Mouse (Mus musculus) macrophage (primary cell): ENCODE data around the gene Zswim8. TPM values are rescaled to one million over a fixed set of nuclear protein-coding genes. Genes with fewer than 3 reads are reported as not detected.
A peak's percentile ranks its signal among the peaks of the same experiment; 100 is the strongest.

Experiments
- H3K27ac ChIP-seq: fragments of 350-480 bp; formaldehyde crosslinking; 2 replicates; pipeline ENCODE4 v1.9.0; 2021
- H3K36me3 ChIP-seq: fragments of 350-480 bp; formaldehyde crosslinking; 2 replicates; pipeline ENCODE4 v1.9.0; 2021; ENCODE audit errors: inconsistent target
- H3K4me3 ChIP-seq: fragments of 350-480 bp; formaldehyde crosslinking; 2 replicates; pipeline ENCODE4 v1.9.0; 2021; ENCODE audit errors: inconsistent target
- H3K79me2 ChIP-seq: fragments of 350-480 bp; formaldehyde crosslinking; 2 replicates; pipeline ENCODE4 v1.9.0; 2021; ENCODE audit errors: inconsistent target
- WGBS: methylation state at CpG from one replicate; pipeline ENCODE4 v1.1.7; 2026; ENCODE audit warnings: inconsistent platforms; ENCODE audit not compliant: missing documents; 5-methylcytosine and 5-hydroxymethylcytosine counted together
- polyA plus RNA-seq: library from polyadenylated mRNA; stranded (reverse); fragments of 250-400 nt; gene quantifications from 3 replicates; pipeline ENCODE4 v1.2.4, GENCODE M21; 2018; ENCODE audit warnings: inconsistent platforms
- total RNA-seq, 78 experiments: library from RNA; depleted of rRNA; stranded (reverse); fragments of 250-400 nt; gene quantifications; 1 replicate in 9 of 78; 2 replicates in 24 of 78; 3 replicates in 43 of 78; 4 replicates in 2 of 78; pipeline ENCODE4 v1.2.4; 2018; ENCODE audit warnings: inconsistent platforms in 56 of 78

Zswim8 gene
- 100 to 1,000 TPM; 322 to 740 (median 494) TPM for total RNA-seq (2018; cell fraction: chromatin; rRNA removed)
- 10 to 100 TPM; 30.5 to 65.8 (median 44.9) TPM for total RNA-seq (2018; cell fraction: cytosol; rRNA removed)
- 100 to 1,000 TPM; 207 to 425 (median 288) TPM for total RNA-seq (2018; cell fraction: nucleus; rRNA removed)
- polyA plus RNA-seq: 38.2 to 53.2 TPM (median 47.0 TPM) in 3 replicates

DNA sequence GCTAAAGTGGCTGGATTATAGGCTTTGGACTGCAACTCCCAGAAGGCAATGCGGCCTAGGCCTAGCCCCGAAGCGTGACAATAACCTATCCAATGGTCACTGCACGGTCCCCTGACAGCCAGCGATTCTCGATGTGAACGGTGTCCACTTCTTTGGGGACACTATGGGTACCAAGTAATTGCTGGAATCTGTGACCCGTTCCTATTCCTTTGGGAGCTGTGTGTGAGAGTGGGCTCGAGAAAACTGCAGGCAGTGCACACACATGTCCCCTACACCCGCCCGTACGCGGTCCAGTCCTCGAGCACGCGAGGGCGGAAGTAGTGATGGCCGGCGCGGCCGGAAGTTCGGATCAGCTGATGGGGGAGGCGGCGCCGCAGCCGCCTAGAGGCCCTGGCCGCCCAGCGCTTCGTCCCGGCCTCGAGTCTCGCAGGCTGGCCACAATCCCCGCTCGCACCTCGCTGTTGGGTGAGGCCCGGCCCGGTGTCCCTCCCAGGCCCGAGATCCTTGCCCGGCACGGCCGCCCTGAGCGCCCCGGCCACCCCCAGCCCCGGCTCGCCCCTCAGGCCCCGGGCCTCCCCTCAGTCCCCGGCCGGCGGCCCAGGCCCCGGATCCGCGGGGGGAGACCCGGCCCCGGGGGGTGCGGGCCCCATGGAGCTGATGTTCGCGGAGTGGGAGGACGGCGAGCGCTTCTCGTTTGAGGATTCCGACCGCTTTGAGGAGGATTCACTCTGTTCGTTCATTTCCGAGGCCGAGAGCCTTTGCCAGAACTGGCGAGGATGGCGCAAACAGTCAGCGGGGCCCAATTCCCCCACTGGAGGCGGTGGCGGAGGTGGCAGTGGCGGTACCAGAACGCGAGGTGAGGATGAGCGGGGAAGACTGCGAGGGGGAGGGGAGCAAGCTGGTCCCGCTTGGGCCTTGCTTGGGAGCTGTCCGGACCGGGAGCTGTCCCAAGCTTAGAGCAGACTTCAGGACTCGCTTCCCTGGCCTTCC is at the start of gene Zswim8:
Gene Zswim8 (plus strand): TSS at position 352 of the 990 bp plus-strand sequence.
- peak within 1 kb of the TSS; percentile 77 for H3K4me3 ChIP-seq
- peaks cover 60% of the 10 kb centered on the region for H3K79me2 ChIP-seq
- peaks cover 21% of the 10 kb centered on the region for H3K36me3 ChIP-seq
- peak within 1 kb of the TSS; percentile 65 for H3K27ac ChIP-seq
- under 1% methylated on average over 62 of the region's 80 CpGs for WGBS

DNA sequence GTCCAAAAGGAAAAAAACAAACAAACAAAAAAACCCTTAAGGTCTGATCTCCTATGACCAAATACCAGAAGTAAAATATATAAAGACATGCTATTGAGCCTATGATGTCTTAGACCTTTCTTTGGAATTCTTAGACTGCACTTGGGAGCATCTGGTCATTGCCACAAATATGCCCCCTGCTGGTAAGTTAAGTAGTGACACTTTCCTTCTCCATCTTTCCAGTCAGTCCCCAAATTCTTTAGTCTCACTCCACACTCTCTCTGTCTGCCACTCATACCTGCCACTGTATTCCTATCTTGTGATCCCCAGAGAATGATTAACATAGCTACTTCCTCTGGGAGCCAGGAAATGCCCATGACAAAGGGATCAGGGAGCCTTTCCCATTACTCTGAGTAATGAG is 49.0 kb upstream of the Zswim8 start:
- Histone ChIP-seq H3K4me3 (no peak overlapping the region), H3K27ac (no peak overlapping the region), H3K79me2 (no peaks in the 10 kb centered on the region), H3K36me3 (no peaks in the 10 kb centered on the region)

DNA sequence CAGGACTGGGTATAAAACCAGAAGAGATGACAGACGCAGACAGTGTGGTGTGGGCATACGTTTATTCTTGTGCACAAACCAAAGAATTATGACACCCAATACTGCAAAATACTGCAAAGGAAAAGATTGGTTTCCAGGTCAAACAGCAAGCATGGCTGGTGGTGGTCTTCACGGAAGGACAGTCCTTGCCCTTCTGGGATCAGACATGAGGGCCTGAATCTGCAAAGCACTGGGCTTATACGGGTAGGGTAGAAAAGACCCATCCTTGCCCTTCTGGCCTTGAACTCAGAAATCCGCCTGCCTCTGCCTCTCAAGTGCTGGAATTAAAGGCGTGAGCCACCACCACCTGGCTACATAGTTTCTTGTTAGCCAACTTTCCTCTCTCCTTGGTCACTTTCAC is 48.5 kb upstream of the Zswim8 start:
- Histone ChIP-seq H3K4me3 (no peak overlapping the region), H3K36me3 (no peaks in the 10 kb centered on the region), H3K27ac (no peak overlapping the region), H3K79me2 (no peaks in the 10 kb centered on the region)
- 93% methylated on average over 6 of the region's 6 CpGs for WGBS

DNA sequence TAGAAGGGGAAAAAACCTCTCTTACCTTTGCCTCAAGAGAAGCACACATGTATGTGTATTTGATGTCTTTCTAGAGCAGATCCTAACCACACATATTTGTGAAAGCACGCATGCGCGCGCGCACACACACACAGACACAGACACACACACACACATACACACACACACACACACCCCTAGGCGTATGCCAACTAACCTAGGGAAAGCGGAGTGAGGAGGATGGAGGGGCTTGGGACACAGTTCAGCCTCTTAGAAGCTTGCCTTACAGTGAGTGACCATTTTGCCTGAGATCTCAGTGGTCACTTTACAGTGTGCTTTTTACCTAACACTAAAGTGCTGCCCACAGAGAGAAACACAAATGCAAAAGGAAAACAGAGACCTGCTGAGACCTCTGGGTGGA is 47.7 kb upstream of the Zswim8 start:
- WGBS: 100% methylated on average over 5 of the region's 7 CpGs
- Histone ChIP-seq H3K27ac (no peak overlapping the region), H3K36me3 (no peaks in the 10 kb centered on the region), H3K4me3 (no peak overlapping the region), H3K79me2 (no peaks in the 10 kb centered on the region)

DNA sequence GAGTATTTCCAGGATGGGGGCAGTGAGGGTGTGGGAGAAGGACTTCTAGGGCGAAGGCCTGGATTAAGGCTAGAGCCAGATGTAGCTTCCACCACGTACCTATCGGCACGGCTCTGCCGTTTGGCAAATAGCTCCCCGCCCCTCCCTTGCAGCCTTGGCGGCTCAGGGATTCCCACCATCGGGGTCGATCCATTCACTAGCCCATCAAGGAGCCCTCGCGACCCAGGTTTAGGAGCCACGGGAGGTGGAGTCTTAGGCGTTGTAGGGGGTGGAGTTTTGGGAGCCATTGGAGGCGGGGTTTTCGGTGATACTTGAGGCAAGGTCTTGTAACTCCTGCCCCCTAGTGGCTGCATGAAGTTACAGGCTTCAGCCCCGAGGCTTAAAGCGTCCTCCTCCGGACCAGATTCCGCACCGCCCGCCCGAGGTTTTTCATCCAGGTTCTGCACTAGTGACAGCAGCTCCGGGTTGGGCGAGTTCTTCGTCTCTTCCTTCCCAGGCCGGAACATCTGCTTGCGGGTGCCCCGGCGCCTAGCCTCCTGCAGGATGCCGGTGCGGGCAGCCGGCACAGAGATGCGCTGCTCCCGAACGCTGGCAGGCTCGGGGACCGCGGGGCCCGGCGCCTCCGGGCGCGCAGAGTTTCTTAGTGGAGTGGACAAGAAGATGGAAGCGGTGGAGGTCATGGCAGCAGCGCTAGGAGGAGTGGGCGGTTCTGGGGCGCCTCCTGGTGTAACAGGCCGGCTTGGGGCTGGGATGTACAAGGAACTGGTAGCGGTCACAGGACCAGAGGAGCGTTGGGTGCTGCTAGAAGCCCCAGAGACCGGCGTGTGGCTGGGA is 46.3 kb upstream of the Zswim8 start:
- no peaks in the 10 kb centered on the region for H3K79me2 ChIP-seq
- no peaks in the 10 kb centered on the region for H3K36me3 ChIP-seq
- 3% methylated on average over 52 of the region's 52 CpGs for WGBS
- H3K4me3 ChIP-seq: peak overlapping the region; percentile 31
- H3K27ac ChIP-seq: no peak overlapping the region

DNA sequence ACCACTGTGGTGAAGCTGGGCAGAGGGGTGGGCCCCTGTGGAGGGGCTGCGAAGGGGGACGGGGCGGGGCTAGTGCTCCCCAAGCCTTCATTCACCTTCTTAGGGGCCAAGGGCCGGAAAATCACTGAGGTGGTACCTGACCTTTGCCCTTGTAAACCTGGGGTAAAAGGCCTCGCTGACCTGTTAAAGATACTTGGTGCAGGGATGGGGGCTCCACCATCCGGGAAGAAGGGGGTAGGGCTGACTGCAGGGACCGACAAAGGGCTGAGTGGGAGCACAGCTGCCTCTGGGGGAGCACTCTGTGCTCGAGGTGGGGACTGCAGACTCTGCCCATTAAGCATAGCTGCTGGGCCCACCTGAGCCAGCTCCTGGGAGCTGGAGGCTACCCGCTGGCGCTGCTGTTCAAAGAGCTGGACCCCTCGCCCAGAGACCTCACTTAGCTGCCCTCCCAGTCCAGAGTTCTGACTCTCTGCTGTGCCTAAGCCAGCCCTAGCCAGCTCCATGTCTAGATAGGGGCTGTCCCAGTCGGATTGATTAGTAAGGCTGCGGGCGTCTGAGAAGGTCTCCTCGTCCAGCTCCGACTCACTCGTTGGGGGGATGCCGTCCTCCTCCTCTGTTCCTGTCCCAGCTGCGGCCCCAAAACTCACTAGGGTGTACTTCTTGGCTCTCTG is 45.6 kb upstream of the Zswim8 start:
- WGBS: 65% methylated on average over 17 of the region's 19 CpGs
- Histone ChIP-seq H3K36me3 (no peaks in the 10 kb centered on the region), H3K4me3 (peak overlapping the region; percentile 31), H3K79me2 (no peaks in the 10 kb centered on the region), H3K27ac (no peak overlapping the region)

DNA sequence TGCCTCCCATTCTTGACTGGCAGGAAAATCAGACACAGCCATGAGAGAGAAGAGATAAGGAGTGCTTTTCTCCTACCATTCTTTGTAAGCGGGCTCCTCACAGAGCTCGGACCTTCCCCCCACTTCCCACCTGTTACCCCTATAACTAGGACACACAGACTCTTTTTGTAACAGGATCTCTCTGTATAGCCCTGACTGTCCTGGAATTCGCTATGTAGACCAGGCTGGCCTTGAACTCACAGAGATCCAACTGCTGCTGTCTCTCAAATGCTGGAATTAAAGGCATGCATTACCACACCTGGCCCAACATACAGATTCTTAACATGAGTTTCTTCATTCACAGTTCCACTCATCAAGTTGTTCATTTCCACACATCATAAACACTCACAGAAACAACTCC is 44.6 kb upstream of the Zswim8 start:
- Histone ChIP-seq H3K36me3 (no peaks in the 10 kb centered on the region), H3K4me3 (no peak overlapping the region), H3K79me2 (no peaks in the 10 kb centered on the region), H3K27ac (no peak overlapping the region)
- 89% methylated on average over 3 of the region's 3 CpGs for WGBS

DNA sequence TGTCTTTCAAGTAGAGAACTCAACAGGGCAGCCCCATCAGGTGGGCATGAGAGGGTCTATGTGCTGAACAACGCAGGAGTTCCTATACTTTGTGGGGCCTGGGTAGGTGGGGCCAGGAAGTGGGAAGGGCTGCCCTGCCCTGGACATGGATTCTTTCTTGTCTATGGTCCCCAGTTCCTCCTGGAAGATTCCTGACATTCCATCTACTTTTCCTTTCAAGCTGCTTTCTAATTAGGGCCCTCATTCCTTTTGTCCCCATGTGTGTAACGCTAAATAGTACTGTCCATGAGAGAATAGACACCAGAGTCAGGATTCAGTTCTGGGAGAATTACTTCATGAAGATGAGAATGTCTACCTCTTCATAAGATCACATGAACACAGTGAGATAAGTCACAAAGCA is 43.8 kb upstream of the Zswim8 start:
- WGBS: 80% methylated on average over 2 of the region's 2 CpGs

DNA sequence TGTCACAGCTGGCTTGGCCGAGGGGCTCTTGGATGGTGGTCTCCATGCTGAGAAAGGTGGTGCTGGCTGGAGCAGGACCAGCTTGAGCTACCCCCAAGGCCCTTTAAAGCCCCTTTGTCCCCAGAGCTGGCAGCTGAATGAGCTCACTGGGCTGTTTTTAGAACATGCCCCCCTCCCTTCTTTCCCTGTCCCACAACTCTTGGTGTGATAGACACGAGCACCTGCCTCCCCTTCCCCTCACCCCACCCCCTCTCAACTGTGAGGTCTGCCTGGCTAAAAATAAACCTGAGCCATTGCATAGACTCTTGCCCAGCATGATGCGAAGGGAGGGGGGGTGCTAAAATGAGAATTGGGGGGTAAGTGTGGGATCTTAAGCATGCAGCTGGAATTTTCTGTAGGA is 42.9 kb upstream of the Zswim8 start:
- Histone ChIP-seq H3K36me3 (no peaks in the 10 kb centered on the region), H3K27ac (no peak overlapping the region), H3K4me3 (no peak overlapping the region), H3K79me2 (no peaks in the 10 kb centered on the region)
- WGBS: 45% methylated on average over 3 of the region's 3 CpGs

More for the DNA sequence above, 43.8 kb upstream of the Zswim8 start:
- H3K4me3 ChIP-seq: no peak overlapping the region
- no peaks in the 10 kb centered on the region for H3K79me2 ChIP-seq
- no peak overlapping the region for H3K27ac ChIP-seq
- no peaks in the 10 kb centered on the region for H3K36me3 ChIP-seq

DNA sequence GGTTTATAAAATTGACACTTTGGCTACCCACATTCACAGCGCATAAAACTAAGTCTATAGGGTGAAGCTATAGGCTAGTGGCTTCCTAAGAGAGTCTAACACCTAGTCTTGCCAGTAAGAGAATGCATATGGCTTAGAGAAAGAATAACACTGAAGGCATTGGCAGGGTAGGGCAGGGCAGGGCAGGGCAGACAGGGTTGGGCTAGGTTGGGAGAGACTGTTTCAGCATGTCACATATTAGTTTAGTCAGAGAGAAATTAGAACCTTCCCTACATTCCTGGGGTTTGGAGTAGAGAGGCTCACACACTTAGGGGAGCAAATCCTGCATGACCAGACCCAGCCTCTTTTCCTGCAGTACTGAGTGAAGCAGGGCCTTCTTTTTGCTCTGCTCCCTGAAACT is 39.9 kb upstream of the Zswim8 start:
- Histone ChIP-seq H3K4me3 (no peak overlapping the region), H3K27ac (no peak overlapping the region), H3K36me3 (no peaks in the 10 kb centered on the region), H3K79me2 (no peaks in the 10 kb centered on the region)
- WGBS: 80% methylated on average over 1 of the region's 1 CpGs

DNA sequence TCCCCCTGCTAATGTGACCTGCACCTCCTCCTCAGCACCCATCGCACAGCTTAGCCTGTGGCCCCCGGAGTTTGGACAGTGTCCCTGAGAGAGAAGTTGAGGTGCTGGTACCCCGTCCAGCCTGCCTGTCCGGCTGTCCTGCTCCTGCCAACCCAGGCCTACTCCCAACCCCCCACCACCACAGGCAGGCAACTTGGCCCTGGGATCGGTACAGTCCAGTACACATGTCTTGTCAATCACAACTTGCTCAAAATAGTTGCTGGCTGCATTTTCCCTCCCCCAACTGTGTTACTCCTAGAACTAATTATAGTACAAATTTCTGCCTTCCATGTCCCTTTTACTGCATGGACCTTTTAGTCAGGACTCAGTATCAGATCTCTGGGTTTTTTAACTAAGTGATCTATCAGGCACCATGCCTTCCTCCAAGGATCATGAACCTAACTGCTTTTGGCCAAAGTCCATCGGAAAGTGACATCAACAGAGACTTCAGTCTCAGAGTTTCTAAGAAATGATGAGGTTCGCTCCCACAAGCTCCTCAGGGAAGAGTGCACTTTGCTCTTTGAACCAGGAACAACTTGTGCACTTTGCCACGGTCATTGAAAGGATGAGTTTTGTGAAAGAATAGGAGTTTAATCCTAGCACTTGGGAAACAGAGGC is 39.1 kb upstream of the Zswim8 start, which contains the start of gene Synpo2l:
Gene Synpo2l (minus strand): TSS at position 201 of the 657 bp plus-strand sequence.
- H3K27ac ChIP-seq: no peak within 1 kb of the TSS
- H3K36me3 ChIP-seq: no peaks in the 10 kb centered on the region
- WGBS: 92% methylated on average over 8 of the region's 8 CpGs
- no peak within 1 kb of the TSS for H3K4me3 ChIP-seq
- H3K79me2 ChIP-seq: no peaks in the 10 kb centered on the region

DNA sequence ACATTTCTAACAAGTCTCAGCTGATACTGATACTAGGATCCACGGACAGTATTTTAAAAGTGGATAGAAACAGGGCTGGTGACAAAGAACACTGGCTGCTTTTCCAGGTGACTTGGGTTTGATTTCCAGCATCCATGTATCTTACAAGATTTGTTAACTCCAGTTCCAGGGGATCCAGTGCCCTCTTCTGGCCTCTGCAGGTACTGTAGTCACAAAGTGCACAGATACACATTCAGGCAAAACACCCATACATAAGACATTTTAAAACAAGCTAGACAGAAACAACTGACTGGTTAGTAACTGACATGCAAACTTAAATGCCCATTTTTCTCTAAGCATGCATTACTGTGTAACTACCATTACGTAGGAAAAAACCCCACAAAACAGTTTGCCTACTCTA is 34.4 kb upstream of the Zswim8 start:
- H3K79me2 ChIP-seq: peaks cover 38% of the 10 kb centered on the region
- H3K36me3 ChIP-seq: peaks cover 19% of the 10 kb centered on the region; the same call in 1 of the 2 replicates
- H3K27ac ChIP-seq: no peak overlapping the region
- H3K4me3 ChIP-seq: no peak overlapping the region
- WGBS: 94% methylated on average over 2 of the region's 2 CpGs

DNA sequence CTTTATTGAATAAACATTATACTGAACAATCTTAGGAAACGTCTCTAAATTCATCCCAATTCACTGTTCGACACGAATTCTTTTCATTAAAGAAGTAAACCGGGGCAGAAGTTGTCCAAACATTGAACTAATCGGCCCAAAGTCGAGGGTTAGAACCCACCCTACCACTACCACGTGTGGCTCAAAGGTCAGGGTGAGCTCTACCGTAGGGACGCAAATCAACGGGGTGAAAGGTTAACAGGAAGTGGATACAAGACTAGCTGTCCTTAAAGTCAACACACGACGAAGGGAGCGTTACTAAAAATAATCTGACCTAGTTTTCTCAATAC is 33.7 kb upstream of the Zswim8 start:
- peak overlapping the region; percentile 92 for H3K27ac ChIP-seq
- peak overlapping the region; percentile 100 for H3K4me3 ChIP-seq
- peaks cover 26% of the 10 kb centered on the region; the same call in 1 of the 2 replicates for H3K36me3 ChIP-seq
- H3K79me2 ChIP-seq: peaks cover 45% of the 10 kb centered on the region
- 10% methylated on average over 13 of the region's 13 CpGs for WGBS
